Mouse (Mus musculus) bone marrow macrophage, adult 2 months (primary cell): ENCODE measurements around the gene Kif13a. TPM values are rescaled to one million over a fixed set of nuclear protein-coding genes. Genes with fewer than 3 reads are reported as not detected.
A peak's percentile ranks its signal among the peaks of the same experiment; 100 is the strongest.

Source experiments
- H3K27ac ChIP-seq: 2 replicates; pipeline ENCODE4 v1.5.1; 2012; ENCODE audit warnings: low read depth, low read length; ENCODE audit not compliant: insufficient read depth
- H3K4me1 ChIP-seq: 2 replicates; pipeline ENCODE4 v1.6.1; 2012; ENCODE audit warnings: low read length; ENCODE audit not compliant: control insufficient read depth, insufficient read depth
- H3K4me3 ChIP-seq: 2 replicates; pipeline ENCODE4 v1.5.1; 2012; ENCODE audit warnings: mild to moderate bottlenecking, low read length, moderate library complexity; ENCODE audit not compliant: insufficient read depth
- CTCF ChIP-seq: IDR thresholded peaks from 2 replicates; pipeline ENCODE4 v1.5.1; 2012; ENCODE audit warnings: low read depth, mild to moderate bottlenecking, low read length, moderate library complexity
- POLR2A ChIP-seq: IDR thresholded peaks from 2 replicates; pipeline ENCODE4 v1.6.1; 2012; ENCODE audit warnings: mild to moderate bottlenecking, low read depth, low read length, borderline replicate concordance
- polyA plus RNA-seq: library from polyadenylated mRNA; stranded (reverse); fragments of >200 nt; gene quantifications from 2 replicates; pipeline ENCODE4 v1.2.4, GENCODE M21; 2012; ENCODE audit not compliant: missing spikeins, insufficient read depth, insufficient read length

Kif13a gene
- polyA plus RNA-seq, 1 experiment = 18.8 TPM

GRCm38 (mm10) chr13:46819729-46820223 is 109.9 kb downstream of the Kif13a start:
- H3K27ac ChIP-seq = no peak overlapping the region
- TF ChIP-seq CTCF (no peak), POLR2A (no peak)

GRCm38 (mm10) chr13:46819202-46819728 is 110.4 kb downstream of the Kif13a start:
- no peaks in the 10 kb centered on the region for H3K4me1 ChIP-seq
- no peak overlapping the region for H3K27ac ChIP-seq
- TF ChIP-seq POLR2A = no peak
- no peak for TF ChIP-seq CTCF
- H3K4me3 ChIP-seq = no peak overlapping the region

More at GRCm38 (mm10) chr13:46819729-46820223, 109.9 kb downstream of the Kif13a start:
- Histone ChIP-seq H3K4me3 (no peak overlapping the region), H3K4me1 (no peaks in the 10 kb centered on the region)

GRCm38 (mm10) chr13:46818374-46818773 is 111.3 kb downstream of the Kif13a start:
- H3K27ac ChIP-seq = no peak overlapping the region
- TF ChIP-seq CTCF (no peak), POLR2A (no peak)
- no peaks in the 10 kb centered on the region for H3K4me1 ChIP-seq
- H3K4me3 ChIP-seq = no peak overlapping the region

- Histone ChIP-seq H3K4me3 (no peak overlapping the region), H3K27ac (no peak overlapping the region), H3K4me1 (no peaks in the 10 kb centered on the region)
- TF ChIP-seq POLR2A = no peak
- no peak for TF ChIP-seq CTCF
These were observed 117.0 kb downstream of the Kif13a start for GRCm38 (mm10) chr13:46812648-46813184.

- Histone ChIP-seq H3K4me1 (no peaks in the 10 kb centered on the region), H3K27ac (no peak overlapping the region), H3K4me3 (no peak overlapping the region)
- no peak for TF ChIP-seq POLR2A
- no peak for TF ChIP-seq CTCF
These were observed 118.0 kb downstream of the Kif13a start for GRCm38 (mm10) chr13:46811696-46812095.

- no peak for TF ChIP-seq CTCF
- TF ChIP-seq POLR2A = no peak
- no peaks in the 10 kb centered on the region for H3K4me1 ChIP-seq
- no peak overlapping the region for H3K27ac ChIP-seq
- no peak overlapping the region for H3K4me3 ChIP-seq
These were observed 119.1 kb downstream of the Kif13a start for GRCm38 (mm10) chr13:46810613-46811012.

- no peak overlapping the region for H3K27ac ChIP-seq
- no peaks in the 10 kb centered on the region for H3K4me1 ChIP-seq
- TF ChIP-seq POLR2A = no peak
- TF ChIP-seq CTCF = peak; percentile 32; the same call in 1 of the 2 replicates
- no peak overlapping the region for H3K4me3 ChIP-seq
These were observed 119.6 kb downstream of the Kif13a start for GRCm38 (mm10) chr13:46810098-46810497.

GRCm38 (mm10) chr13:46807901-46808300 is 121.8 kb downstream of the Kif13a start:
- Histone ChIP-seq H3K27ac (no peak overlapping the region), H3K4me1 (no peaks in the 10 kb centered on the region), H3K4me3 (no peak overlapping the region)
- TF ChIP-seq POLR2A (no peak), CTCF (no peak)

GRCm38 (mm10) chr13:46801196-46801595 is 128.5 kb downstream of the Kif13a start:
- Histone ChIP-seq H3K27ac (no peak overlapping the region), H3K4me3 (no peak overlapping the region), H3K4me1 (no peaks in the 10 kb centered on the region)
- no peak for TF ChIP-seq POLR2A

GRCm38 (mm10) chr13:46798156-46798555 is 131.5 kb downstream of the Kif13a start:
- TF ChIP-seq POLR2A (no peak), CTCF (no peak)
- Histone ChIP-seq H3K27ac (no peak overlapping the region), H3K4me3 (no peak overlapping the region), H3K4me1 (no peaks in the 10 kb centered on the region)
